Mouse (Mus musculus) midbrain, embryonic 10.5 days (tissue): ENCODE data around the gene Snrpc. TPM values are rescaled to one million over a fixed set of nuclear protein-coding genes. Genes with fewer than 3 reads are reported as not detected.

Source experiments
- DNase-seq: peaks from one replicate; pipeline ENCODE4 v3.0.0-alpha.2; 2017; ENCODE audit warnings: low spot score
- H3K27ac ChIP-seq: fragments of 300-500 bp; sonication (generic); replicated peaks from 2 replicates; pipeline ENCODE4 v1.5.1; 2016; ENCODE audit warnings: mild to moderate bottlenecking
- H3K27me3 ChIP-seq: fragments of 300-500 bp; sonication (generic); 2 replicates; pipeline ENCODE4 v1.6.1; 2016; ENCODE audit warnings: low read depth, mild to moderate bottlenecking; ENCODE audit not compliant: poor library complexity, severe bottlenecking
- H3K36me3 ChIP-seq: fragments of 300-500 bp; sonication (generic); 2 replicates; pipeline ENCODE4 v1.6.1; 2016; ENCODE audit warnings: mild to moderate bottlenecking, moderate library complexity
- H3K4me1 ChIP-seq: fragments of 300-500 bp; sonication (generic); 2 replicates; pipeline ENCODE4 v1.6.1; 2016
- H3K4me3 ChIP-seq: fragments of 300-500 bp; sonication (generic); 2 replicates; pipeline ENCODE4 v1.5.1; 2016; ENCODE audit warnings: mild to moderate bottlenecking, moderate library complexity
- H3K9me3 ChIP-seq: fragments of 300-500 bp; sonication (generic); replicated peaks from 2 replicates; pipeline ENCODE4 v1.6.1; 2016; ENCODE audit warnings: mild to moderate bottlenecking
- WGBS: fragments of 180-500 bp; shearing (Covaris S2); methylation state at CpG from one replicate; pipeline ENCODE4 v1.1.7; 2016; 5-methylcytosine and 5-hydroxymethylcytosine counted together
- polyA plus RNA-seq: library from polyadenylated mRNA; unstranded; fragments of >200 nt; fragmentation: Nextera tagmentation; extraction: Ambion mirVana; gene quantifications from 2 replicates; pipeline ENCODE4 v1.2.1, GENCODE M21; 2016

The Snrpc gene
- polyA plus RNA-seq, 1 experiment from 2014 or later, result 447 TPM

- WGBS, result 91% methylated on average over 7 of the region's 7 CpGs
- no peaks in the 10 kb centered on the region for H3K36me3 ChIP-seq
- no peak overlapping the region for H3K27ac ChIP-seq
- no peaks in the 10 kb centered on the region for H3K27me3 ChIP-seq
- H3K9me3 ChIP-seq, result no peaks in the 10 kb centered on the region
- H3K4me3 ChIP-seq, result no peak overlapping the region
- H3K4me1 ChIP-seq, result peaks cover 17% of the 10 kb centered on the region
- DNase-seq, result no peak
Observed at GRCm38 (mm10) chr17:27804156-27804690, 33.7 kb upstream of the Snrpc start.

- Histone ChIP-seq H3K4me3 (no peak overlapping the region), H3K36me3 (no peaks in the 10 kb centered on the region), H3K9me3 (no peaks in the 10 kb centered on the region), H3K27me3 (no peaks in the 10 kb centered on the region), H3K27ac (no peak overlapping the region), H3K4me1 (peaks cover 10% of the 10 kb centered on the region)
- DNase-seq, result no peak
- 85% methylated on average over 10 of the region's 10 CpGs for WGBS
Observed at GRCm38 (mm10) chr17:27804803-27805770, 32.9 kb upstream of the Snrpc start.

GRCm38 (mm10) chr17:27807542-27808078, 30.3 kb upstream of the Snrpc start:
- 85% methylated on average over 2 of the region's 2 CpGs for whole genome bisulfite sequencing
- H3K27me3 ChIP-seq, result no peaks in the 10 kb centered on the region
- H3K27ac ChIP-seq, result no peak overlapping the region
- H3K36me3 ChIP-seq, result no peaks in the 10 kb centered on the region
- DNase-seq, result no peak
- no peaks in the 10 kb centered on the region for H3K9me3 ChIP-seq
- H3K4me3 ChIP-seq, result no peak overlapping the region
- 0 out of 2 replicates have a peak, but pooled peaks cover 3% of the 10 kb centered on the region for H3K4me1 ChIP-seq

- Histone ChIP-seq H3K27ac (no peak overlapping the region), H3K4me3 (no peak overlapping the region), H3K27me3 (no peaks in the 10 kb centered on the region), H3K4me1 (no peaks in the 10 kb centered on the region), H3K9me3 (no peaks in the 10 kb centered on the region), H3K36me3 (no peaks in the 10 kb centered on the region)
- WGBS, result 93% methylated on average over 16 of the region's 16 CpGs
- no peak for DNase-seq
Observed at GRCm38 (mm10) chr17:27810569-27811331, 27.2 kb upstream of the Snrpc start.

GRCm38 (mm10) chr17:27811980-27812379, 26.0 kb upstream of the Snrpc start:
- H3K27ac ChIP-seq, result no peak overlapping the region
- no peaks in the 10 kb centered on the region for H3K9me3 ChIP-seq
- WGBS, result 79% methylated on average over 3 of the region's 3 CpGs
- DNase-seq, result no peak
- H3K4me1 ChIP-seq, result no peaks in the 10 kb centered on the region
- H3K4me3 ChIP-seq, result no peak overlapping the region
- no peaks in the 10 kb centered on the region for H3K27me3 ChIP-seq
- H3K36me3 ChIP-seq, result no peaks in the 10 kb centered on the region

- no peaks in the 10 kb centered on the region for H3K36me3 ChIP-seq
- no peak overlapping the region for H3K27ac ChIP-seq
- no peaks in the 10 kb centered on the region for H3K9me3 ChIP-seq
- no peaks in the 10 kb centered on the region for H3K27me3 ChIP-seq
- DNase-seq, result no peak
- peaks cover 19% of the 10 kb centered on the region for H3K4me1 ChIP-seq
- H3K4me3 ChIP-seq, result no peak overlapping the region
Observed at GRCm38 (mm10) chr17:27814606-27815005, 23.3 kb upstream of the Snrpc start.

- H3K4me3 ChIP-seq, result peak overlapping the region; percentile 100
- no peaks in the 10 kb centered on the region for H3K9me3 ChIP-seq
- H3K4me1 ChIP-seq, result peaks cover 32% of the 10 kb centered on the region
- no peaks in the 10 kb centered on the region for H3K36me3 ChIP-seq
- WGBS, result 38% methylated on average over 7 of the region's 7 CpGs
- H3K27me3 ChIP-seq, result no peaks in the 10 kb centered on the region
- DNase-seq, result no peak
- H3K27ac ChIP-seq, result peak overlapping the region; percentile 91; the same call in 1 of the 2 replicates
Observed at GRCm38 (mm10) chr17:27819011-27819410, 18.9 kb upstream of the Snrpc start.

GRCm38 (mm10) chr17:27819521-27819970, 18.4 kb upstream of the Snrpc start:
- Histone ChIP-seq H3K36me3 (no peaks in the 10 kb centered on the region), H3K4me3 (peak overlapping the region; percentile 100), H3K9me3 (no peaks in the 10 kb centered on the region), H3K27me3 (no peaks in the 10 kb centered on the region), H3K4me1 (peaks cover 32% of the 10 kb centered on the region), H3K27ac (peak overlapping the region; percentile 91)
- 1% methylated on average over 20 of the region's 20 CpGs for WGBS
- DNase-seq, result peak; percentile 36

GRCm38 (mm10) chr17:27819971-27820567, 17.9 kb upstream of the Snrpc start:
- Histone ChIP-seq H3K4me3 (peak overlapping the region; percentile 100), H3K4me1 (peaks cover 32% of the 10 kb centered on the region), H3K9me3 (no peaks in the 10 kb centered on the region), H3K27ac (peak overlapping the region; percentile 91), H3K36me3 (no peaks in the 10 kb centered on the region), H3K27me3 (no peaks in the 10 kb centered on the region)
- DNase-seq, result peak; percentile 64
- under 1% methylated on average over 55 of the region's 62 CpGs for WGBS

- Histone ChIP-seq H3K36me3 (no peaks in the 10 kb centered on the region), H3K27ac (peak within 1 kb of the TSS; percentile 91), H3K4me1 (peaks cover 36% of the 10 kb centered on the region), H3K4me3 (peak within 1 kb of the TSS; percentile 100), H3K9me3 (no peaks in the 10 kb centered on the region), H3K27me3 (no peaks in the 10 kb centered on the region)
- WGBS, result 2% methylated on average over 53 of the region's 56 CpGs
- peak; percentile 99 for DNase-seq
Observed at GRCm38 (mm10) chr17:27820568-27821406, 17.2 kb upstream of the Snrpc start, which contains the start of gene D17Wsu92e. D17Wsu92e (minus strand) TSS chr17:27820648.
